Mouse (Mus musculus) kidney, embryonic 16.5 days (tissue): ENCODE results near the gene Rps8. TPM values are rescaled to one million over a fixed set of nuclear protein-coding genes. Genes with fewer than 3 reads are reported as not detected.

ENCODE experiments used
- ATAC-seq: fragments of 200-750 bp; cut with Nextera tagmentation; 2 replicates; pipeline ENCODE4 v1.8.0; 2017; ENCODE audit warnings: moderate TSS enrichment; ENCODE audit not compliant: low FRiP score, low TSS enrichment
- H3K27ac ChIP-seq: fragments of 300-500 bp; sonication (generic); 2 replicates; pipeline ENCODE4 v1.5.1; 2014; ENCODE audit warnings: low read length
- H3K27me3 ChIP-seq: fragments of 300-500 bp; sonication (generic); 2 replicates; pipeline ENCODE4 v1.6.1; 2014; ENCODE audit warnings: low read length, control low read depth, mixed read lengths; ENCODE audit not compliant: insufficient read depth
- H3K36me3 ChIP-seq: fragments of 300-500 bp; sonication (generic); 2 replicates; pipeline ENCODE4 v1.6.1; 2014; ENCODE audit warnings: low read length, control low read depth, mixed read lengths; ENCODE audit not compliant: insufficient read depth
- H3K4me1 ChIP-seq: fragments of 300-500 bp; sonication (generic); 2 replicates; pipeline ENCODE4 v1.6.1; 2014; ENCODE audit warnings: low read length, control low read depth, mixed read lengths; ENCODE audit not compliant: insufficient read depth
- H3K4me2 ChIP-seq: fragments of 300-500 bp; sonication (generic); replicated peaks from 2 replicates; pipeline ENCODE4 v1.6.1; 2014; ENCODE audit warnings: low read depth, low read length
- H3K4me3 ChIP-seq: fragments of 300-500 bp; sonication (generic); 2 replicates; pipeline ENCODE4 v1.5.1; 2014; ENCODE audit warnings: mild to moderate bottlenecking, low read length
- H3K9ac ChIP-seq: fragments of 300-500 bp; sonication (generic); replicated peaks from 2 replicates; pipeline ENCODE4 v1.6.1; 2014; ENCODE audit warnings: low read length
- H3K9me3 ChIP-seq: fragments of 300-500 bp; sonication (generic); 2 replicates; pipeline ENCODE4 v1.6.1; 2016; ENCODE audit warnings: low read length, control low read depth
- WGBS: fragments of 180-500 bp; shearing (Covaris S2); extraction: QIAGEN DNeasy Blood & Tissue Kit; methylation state at CpG from one replicate; pipeline ENCODE4 v1.1.7; 2014; 5-methylcytosine and 5-hydroxymethylcytosine counted together
- polyA plus RNA-seq: library from polyadenylated mRNA; unstranded; fragments of >200 nt; fragmentation: Nextera tagmentation; extraction: Ambion mirVana; gene quantifications from 2 replicates; pipeline ENCODE4 v1.2.1, GENCODE M21; 2015

The Rps8 gene
- polyA plus RNA-seq, 1 experiment from 2014 or later, result 795 TPM

DNA sequence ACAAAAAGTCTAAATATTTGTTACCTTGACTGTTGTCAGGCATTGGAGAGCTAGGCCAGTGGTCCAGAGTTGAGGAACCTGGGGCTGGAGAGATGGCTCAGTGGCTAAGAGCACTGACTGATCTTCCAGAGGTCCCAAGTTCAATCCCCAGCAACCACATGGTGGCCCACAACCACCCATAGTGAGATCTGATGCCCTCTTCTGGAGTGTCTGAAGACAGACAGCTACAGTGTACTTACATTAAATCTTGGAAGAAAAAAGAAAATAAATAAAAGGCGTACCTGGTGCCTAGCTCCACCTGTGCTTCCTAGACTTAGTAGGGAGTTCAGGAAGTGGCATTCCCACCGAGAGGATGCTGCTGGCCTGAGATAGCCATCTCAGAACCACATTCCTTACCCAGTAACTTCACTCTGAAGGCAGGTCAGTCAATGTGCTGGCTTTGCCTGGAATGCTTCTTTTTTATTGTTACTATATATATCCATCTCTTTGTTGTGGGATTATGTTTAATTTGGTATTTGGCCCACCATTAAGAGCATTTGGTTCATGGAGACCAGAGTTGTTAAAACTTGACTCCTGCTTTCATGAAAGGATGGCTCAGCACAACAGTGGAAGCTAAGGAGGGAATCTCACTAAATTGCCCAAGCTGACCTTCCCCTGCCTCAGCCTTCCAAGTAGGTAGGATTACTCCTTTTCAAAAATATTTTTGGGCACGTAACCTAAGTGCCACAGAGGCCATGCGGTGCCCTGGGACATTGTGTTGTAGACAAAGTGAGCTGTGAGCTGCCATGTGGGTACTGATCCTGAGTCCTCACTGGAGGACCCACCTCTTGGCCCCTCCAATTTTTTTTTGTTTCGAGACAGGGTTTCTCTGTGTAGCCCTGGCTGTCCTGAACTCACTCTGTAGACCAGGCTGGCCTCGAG lies 6.5 kb downstream of the Rps8 start:
- no peak for ATAC-seq
- H3K4me2 ChIP-seq, result no peak overlapping the region
- H3K27me3 ChIP-seq, result no peaks in the 10 kb centered on the region
- no peaks in the 10 kb centered on the region for H3K9me3 ChIP-seq
- WGBS, result 76% methylated on average over 6 of the region's 6 CpGs
- H3K9ac ChIP-seq, result no peak overlapping the region
- no peak overlapping the region for H3K27ac ChIP-seq
- H3K4me1 ChIP-seq, result peaks cover 14% of the 10 kb centered on the region
- no peak overlapping the region for H3K4me3 ChIP-seq
- H3K36me3 ChIP-seq, result peaks cover 51% of the 10 kb centered on the region

- no peak overlapping the region for H3K27ac ChIP-seq
- peaks cover 7% of the 10 kb centered on the region for H3K4me1 ChIP-seq
- no peak for ATAC-seq
- H3K27me3 ChIP-seq, result no peaks in the 10 kb centered on the region
- no peak overlapping the region for H3K4me2 ChIP-seq
- H3K36me3 ChIP-seq, result peaks cover 43% of the 10 kb centered on the region
- H3K9ac ChIP-seq, result no peak overlapping the region
- WGBS, result 75% methylated on average over 24 of the region's 24 CpGs
- H3K4me3 ChIP-seq, result no peak overlapping the region
- H3K9me3 ChIP-seq, result no peaks in the 10 kb centered on the region
These were observed 7.2 kb downstream of the Rps8 start for GRCm38 (mm10) chr4:117148815-117149214.

DNA sequence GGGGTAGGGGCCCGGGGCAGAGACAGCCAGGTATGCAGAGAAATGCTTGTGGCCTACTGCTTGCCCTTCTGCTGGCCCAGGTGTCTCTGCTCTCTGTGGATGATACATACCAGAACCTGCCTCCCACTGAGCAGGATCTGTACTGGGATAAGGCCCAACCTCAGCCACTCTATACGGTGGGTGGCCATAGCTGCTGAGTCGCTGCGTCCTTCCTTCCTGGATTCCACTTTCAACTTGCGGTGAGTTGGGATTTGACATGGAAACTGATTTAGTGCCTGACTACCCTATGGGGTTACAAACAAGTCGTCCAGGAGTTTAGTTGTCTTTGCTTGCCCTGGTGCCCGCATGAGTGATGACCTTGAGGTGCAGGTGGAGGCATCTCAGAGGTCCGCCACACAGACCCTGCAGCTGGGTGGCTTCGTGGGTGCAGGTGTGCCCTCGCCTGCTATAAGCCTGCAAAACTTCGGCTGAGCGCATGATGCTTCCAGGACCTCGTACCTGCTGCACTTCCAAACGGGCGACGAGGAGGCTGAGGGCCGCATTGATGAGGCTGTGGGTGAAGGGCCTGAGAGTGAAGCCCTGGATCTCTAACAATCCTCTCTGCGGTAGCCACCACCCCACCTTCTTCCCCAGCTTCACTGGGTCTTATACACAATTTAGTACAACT lies 7.9 kb downstream of the Rps8 start:
- Histone ChIP-seq H3K9ac (no peak overlapping the region), H3K4me2 (no peak overlapping the region), H3K36me3 (peaks cover 37% of the 10 kb centered on the region), H3K4me3 (no peak overlapping the region), H3K9me3 (no peaks in the 10 kb centered on the region), H3K27ac (no peak overlapping the region), H3K27me3 (no peaks in the 10 kb centered on the region), H3K4me1 (peaks cover 1% of the 10 kb centered on the region; the same call in 1 of the 2 replicates)
- WGBS, result 68% methylated on average over 18 of the region's 18 CpGs
- ATAC-seq, result no peak

DNA sequence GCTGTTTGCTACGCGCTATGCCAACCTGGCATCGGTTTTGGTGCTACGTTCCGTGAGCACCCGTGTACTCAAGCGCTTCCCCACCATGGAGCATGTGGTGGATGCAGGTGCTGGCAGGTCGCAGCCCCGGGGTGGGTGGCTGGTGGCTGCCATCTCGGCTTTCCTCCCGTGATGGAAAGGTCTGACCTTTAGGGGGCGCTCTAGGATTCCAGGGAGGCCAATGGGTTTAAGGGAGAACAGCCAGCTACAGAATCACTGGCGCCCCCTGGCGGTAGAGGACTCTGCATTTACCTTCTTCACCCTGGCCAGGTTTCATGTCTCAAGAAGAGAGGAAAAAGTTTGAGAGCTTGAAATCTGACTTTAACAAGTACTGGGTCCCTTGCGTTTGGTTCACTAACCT lies 9.9 kb downstream of the Rps8 start:
- WGBS, result 34% methylated on average over 13 of the region's 15 CpGs
- no peak for ATAC-seq
- H3K9me3 ChIP-seq, result no peaks in the 10 kb centered on the region
- H3K27me3 ChIP-seq, result no peaks in the 10 kb centered on the region
- peaks cover 5% of the 10 kb centered on the region; the same call in 1 of the 2 replicates for H3K4me1 ChIP-seq
- no peak overlapping the region for H3K4me2 ChIP-seq
- no peak overlapping the region for H3K4me3 ChIP-seq
- H3K36me3 ChIP-seq, result peaks cover 18% of the 10 kb centered on the region
- no peak overlapping the region for H3K27ac ChIP-seq
- no peak overlapping the region for H3K9ac ChIP-seq

- H3K36me3 ChIP-seq, result peaks cover 9% of the 10 kb centered on the region
- no peaks in the 10 kb centered on the region for H3K27me3 ChIP-seq
- H3K4me2 ChIP-seq, result no peak overlapping the region
- H3K27ac ChIP-seq, result no peak overlapping the region
- H3K9ac ChIP-seq, result no peak overlapping the region
- H3K9me3 ChIP-seq, result no peaks in the 10 kb centered on the region
- H3K4me3 ChIP-seq, result no peak overlapping the region
- no peak for ATAC-seq
- H3K4me1 ChIP-seq, result peaks cover 5% of the 10 kb centered on the region; the same call in 1 of the 2 replicates
- WGBS, result 93% methylated on average over 13 of the region's 13 CpGs
These were observed 10.8 kb downstream of the Rps8 start for GRCm38 (mm10) chr4:117145248-117145647.

DNA sequence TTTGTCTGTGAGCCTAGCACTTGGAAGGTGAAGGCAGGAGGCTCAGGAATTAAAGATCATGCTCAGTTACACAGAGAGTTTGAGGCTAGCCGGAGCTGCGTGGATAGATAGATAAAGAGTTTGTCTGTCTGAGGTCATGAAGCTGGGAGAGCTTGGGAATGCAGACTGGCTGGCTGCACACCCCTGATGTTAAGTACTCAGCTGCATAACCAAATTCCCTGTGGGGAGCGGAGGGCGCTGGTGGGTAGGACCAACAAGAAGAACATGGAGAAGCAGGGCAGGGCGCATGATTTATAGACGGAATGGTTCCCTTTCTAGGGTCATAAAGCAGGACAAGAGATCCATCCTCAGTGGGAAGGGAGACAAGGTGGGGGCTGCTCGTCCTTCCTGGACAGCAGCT lies 13.0 kb downstream of the Rps8 start:
- peaks cover 5% of the 10 kb centered on the region; the same call in 1 of the 2 replicates for H3K4me1 ChIP-seq
- no peaks in the 10 kb centered on the region for H3K36me3 ChIP-seq
- H3K27ac ChIP-seq, result no peak overlapping the region
- no peak overlapping the region for H3K4me3 ChIP-seq
- H3K27me3 ChIP-seq, result no peaks in the 10 kb centered on the region
- 0 out of 2 replicates have a peak overlapping the region, but pooled peaks have one; percentile 18 for H3K9ac ChIP-seq
- no peak overlapping the region for H3K4me2 ChIP-seq
- no peaks in the 10 kb centered on the region for H3K9me3 ChIP-seq
- 32% methylated on average over 7 of the region's 7 CpGs for WGBS
- no peak for ATAC-seq

- Histone ChIP-seq H3K36me3 (no peaks in the 10 kb centered on the region), H3K27ac (no peak overlapping the region), H3K4me2 (no peak overlapping the region), H3K27me3 (no peaks in the 10 kb centered on the region), H3K9ac (no peak overlapping the region), H3K9me3 (no peaks in the 10 kb centered on the region), H3K4me1 (peaks cover 5% of the 10 kb centered on the region; the same call in 1 of the 2 replicates), H3K4me3 (no peak overlapping the region)
- WGBS, result 34% methylated on average over 4 of the region's 4 CpGs
- no peak for ATAC-seq
These were observed 15.4 kb downstream of the Rps8 start for GRCm38 (mm10) chr4:117140613-117141012.

GRCm38 (mm10) chr4:117139217-117139612 lies 16.8 kb downstream of the Rps8 start:
- peaks cover 6% of the 10 kb centered on the region for H3K4me1 ChIP-seq
- no peaks in the 10 kb centered on the region for H3K36me3 ChIP-seq
- ATAC-seq, result no peak
- H3K9ac ChIP-seq, result no peak overlapping the region
- H3K27me3 ChIP-seq, result no peaks in the 10 kb centered on the region
- H3K9me3 ChIP-seq, result no peaks in the 10 kb centered on the region
- no peak overlapping the region for H3K4me3 ChIP-seq
- no peak overlapping the region for H3K4me2 ChIP-seq
- H3K27ac ChIP-seq, result no peak overlapping the region
- 2% methylated on average over 2 of the region's 2 CpGs for WGBS

GRCm38 (mm10) chr4:117138295-117139216 lies 17.5 kb downstream of the Rps8 start:
- Histone ChIP-seq H3K9ac (no peak overlapping the region), H3K27me3 (no peaks in the 10 kb centered on the region), H3K4me1 (peaks cover 8% of the 10 kb centered on the region), H3K27ac (no peak overlapping the region), H3K4me2 (no peak overlapping the region), H3K36me3 (no peaks in the 10 kb centered on the region), H3K4me3 (no peak overlapping the region), H3K9me3 (no peaks in the 10 kb centered on the region)
- WGBS, result 56% methylated on average over 15 of the region's 17 CpGs
- no peak for ATAC-seq
